Mouse (Mus musculus) erythroblast, embryonic 14.5 days (primary cell): Measurements from ENCODE around the gene Agap2.

Source experiments
- GATA1 ChIP-seq: IDR thresholded peaks from 2 replicates; pipeline ENCODE4 v1.6.1; 2012; ENCODE audit warnings: low read length, inconsistent platforms, mixed read lengths
- TAL1 ChIP-seq: IDR thresholded peaks from 3 replicates; pipeline ENCODE4 v1.6.1; 2012; ENCODE audit warnings: low read length, inconsistent platforms, mixed read lengths

DNA sequence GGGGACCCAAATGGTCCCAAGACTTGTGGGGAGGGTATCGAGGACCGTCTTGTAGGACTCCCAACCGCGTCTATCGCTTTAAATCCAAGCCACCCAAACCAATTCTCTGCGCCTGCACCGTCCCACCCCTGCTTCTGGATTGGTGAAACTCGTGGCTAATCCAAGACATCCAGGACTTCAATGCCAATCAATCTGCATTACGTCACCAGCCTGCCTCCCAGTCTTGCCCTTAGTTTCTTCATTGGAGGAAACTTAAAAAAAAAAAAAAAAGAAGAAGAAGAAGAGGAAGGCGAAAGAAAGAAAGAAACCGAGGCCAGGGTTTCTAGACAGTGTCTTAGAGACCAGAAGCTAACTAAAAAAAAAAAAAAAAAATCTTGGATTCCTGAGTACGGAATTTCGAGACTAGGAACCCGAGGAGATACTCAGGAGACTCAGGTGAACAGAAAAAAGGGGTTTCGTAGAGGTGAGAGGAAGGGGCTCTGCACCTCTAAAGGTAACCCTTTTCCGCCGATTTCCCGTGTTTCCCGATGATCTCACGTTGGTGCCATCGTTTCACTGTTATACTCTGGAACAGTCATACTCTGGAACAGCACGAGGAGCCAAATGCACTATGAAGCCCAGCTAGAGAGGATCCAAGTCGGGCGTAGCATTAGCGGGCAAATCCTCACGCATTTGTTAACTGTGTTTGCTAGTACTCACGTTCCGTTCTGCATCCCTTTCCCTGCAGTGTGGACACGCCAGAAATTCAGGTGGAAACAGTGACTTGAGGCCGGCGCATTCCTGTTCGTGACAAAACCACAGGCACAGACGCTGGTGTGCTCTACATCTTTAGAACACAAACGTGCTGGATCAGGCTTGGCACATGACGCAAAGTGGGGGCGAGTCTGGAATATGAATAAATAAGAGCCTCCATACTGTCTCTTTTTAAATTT lies 4.6 kb upstream of the Agap2 start, which contains the start of gene Tspan31:
- TF ChIP-seq TAL1, result no peak
- no peak for TF ChIP-seq GATA1
